ENCODE assay signal across 12 mouse cellular contexts in genomic region chr13:114885171-114885570, GRCm38 (mm10). TPM values are rescaled to one million over a fixed set of nuclear protein-coding genes. Genes with fewer than 3 reads are reported as not detected.
DNase-seq lines count a peak whose midpoint lies in the region; ATAC-seq lines count a peak whose summit lies in the region.
"Had no signal": no experiment of that assay in that cellular context is flagged by ENCODE, and none has a peak within 500 bp of the region (broad histone marks: within the 10 kb centered on the region; RNA-seq: fewer than 3 reads in every experiment).

No protein-coding gene starts in this region.

- H3K4me2 ChIP-seq in heart, embryonic 13.5 days, result no peak overlapping the region
- no peak overlapping the region for H3K4me2 ChIP-seq in hindbrain, embryonic 11.5 days (replicated peaks; ENCODE audit: low read depth, low read length)
- H3K4me2 ChIP-seq: limb, embryonic 13.5 days had no signal

- no peaks in the 10 kb centered on the region for H3K27me3 ChIP-seq in heart, embryonic 13.5 days (replicated peaks)
- no peaks in the 10 kb centered on the region for H3K27me3 ChIP-seq in hindbrain, embryonic 11.5 days (ENCODE audit: control insufficient read depth, insufficient read depth, low read length)
- H3K27me3 ChIP-seq in embryonic facial prominence, embryonic 10.5 days (replicated peaks; ENCODE audit: low read depth, poor library complexity, severe bottlenecking), result no peaks in the 10 kb centered on the region
- H3K27me3 ChIP-seq: limb, embryonic 13.5 days had no signal

- intact Hi-C loops in heart, postnatal 14 days (cut with DNase I), result no loop called here

- H3K27ac ChIP-seq in heart, embryonic 13.5 days (replicated peaks), result 0 out of 2 replicates have a peak overlapping the region, but pooled peaks have one; percentile 13
- no peak overlapping the region for H3K27ac ChIP-seq in hindbrain, embryonic 11.5 days (ENCODE audit: low read depth, low read length)
- no peak overlapping the region for H3K27ac ChIP-seq in embryonic facial prominence, embryonic 10.5 days (replicated peaks)
- H3K27ac ChIP-seq: limb, embryonic 13.5 days had no signal

- H3K4me3 ChIP-seq in heart, embryonic 13.5 days, result no peak overlapping the region
- H3K4me3 ChIP-seq in hindbrain, embryonic 11.5 days (ENCODE audit: low read depth, low read length), result no peak overlapping the region
- no peak overlapping the region for H3K4me3 ChIP-seq in embryonic facial prominence, embryonic 10.5 days
- H3K4me3 ChIP-seq: limb, embryonic 13.5 days had no signal

- H3K4me1 ChIP-seq in heart, embryonic 13.5 days, result no peaks in the 10 kb centered on the region
- H3K4me1 ChIP-seq in hindbrain, embryonic 11.5 days (replicated peaks; ENCODE audit: control insufficient read depth, insufficient read depth, low read length), result no peaks in the 10 kb centered on the region
- H3K4me1 ChIP-seq in embryonic facial prominence, embryonic 10.5 days, result no peaks in the 10 kb centered on the region
- H3K4me1 ChIP-seq: limb, embryonic 13.5 days had no signal

- H3K9ac ChIP-seq in heart, embryonic 13.5 days, result no peak overlapping the region
- no peak overlapping the region for H3K9ac ChIP-seq in hindbrain, embryonic 11.5 days (ENCODE audit: low read depth, low read length)
- H3K9ac ChIP-seq: forebrain, postnatal 0 days; limb, embryonic 13.5 days had no signal

- H3K36me3 ChIP-seq in heart, embryonic 13.5 days, result no peaks in the 10 kb centered on the region
- H3K36me3 ChIP-seq in hindbrain, embryonic 11.5 days (ENCODE audit: control insufficient read depth, insufficient read depth, low read length), result no peaks in the 10 kb centered on the region
- no peaks in the 10 kb centered on the region for H3K36me3 ChIP-seq in embryonic facial prominence, embryonic 10.5 days (replicated peaks)
- H3K36me3 ChIP-seq: limb, embryonic 13.5 days had no signal

- no peak for DNase-seq in heart, postnatal 14 days
- peak; percentile 9 for DNase-seq in ES-CJ7 (ENCODE audit: low read depth, low spot score)
- peak; percentile 15 for DNase-seq in kidney, postnatal 10 days
- DNase-seq in lung, postnatal 14 days, result peak; percentile 36
- DNase-seq in hindbrain, embryonic 11.5 days (ENCODE audit: low spot score), result no peak
- DNase-seq in embryonic facial prominence, embryonic 10.5 days (ENCODE audit: low spot score), result no peak
- DNase-seq in layer of hippocampus, adult 9-10 months (ENCODE audit: low spot score), result no peak
- DNase-seq: forebrain, postnatal 0 days; right cerebral cortex, postnatal 14 days; thymus, adult 18-20 months had no signal

- 51% methylated on average over 9 of the region's 9 CpGs for WGBS in heart, embryonic 13.5 days
- 63% methylated on average over 9 of the region's 9 CpGs for WGBS in hindbrain, embryonic 11.5 days
- WGBS in embryonic facial prominence, embryonic 10.5 days, result 67% methylated on average over 9 of the region's 9 CpGs

- no peaks in the 10 kb centered on the region for H3K9me3 ChIP-seq in heart, embryonic 13.5 days
- H3K9me3 ChIP-seq in hindbrain, embryonic 11.5 days (ENCODE audit: control insufficient read depth, low read length), result no peaks in the 10 kb centered on the region
- H3K9me3 ChIP-seq in embryonic facial prominence, embryonic 10.5 days, result no peaks in the 10 kb centered on the region
- H3K9me3 ChIP-seq: limb, embryonic 13.5 days had no signal

- ATAC-seq in heart, embryonic 13.5 days (ENCODE audit: extremely low read depth, insufficient number of reproducible peaks, low FRiP score, low TSS enrichment), result no peak
- no peak for ATAC-seq in hindbrain, embryonic 11.5 days (ENCODE audit: low FRiP score)
- ATAC-seq: forebrain, postnatal 0 days had no signal

RNA-seq across cellular contexts. Expression of gene Itga2, which starts 46.7 kb away (rescaled TPM):
- 2.4 TPM in 2 replicates for polyA plus RNA-seq in heart, embryonic 13.5 days (2015; fragmentation: Nextera tagmentation; extraction: Ambion mirVana)
- total RNA-seq in heart, postnatal 14 days (2021), result 1 to 10 TPM; 1.5 to 2.4 TPM
- 0.80 and 2.3 TPM in 2 replicates for polyA plus RNA-seq in hindbrain, embryonic 11.5 days (2014; fragmentation: Nextera tagmentation; extraction: Ambion mirVana)
- polyA plus RNA-seq in embryonic facial prominence, embryonic 10.5 days (2016; fragmentation: Nextera tagmentation; extraction: Ambion mirVana), result 0.88 and 1.2 TPM in 2 replicates

Comparison
In these comparisons a context has a peak if more than half of its experiments do, and no peak if none do; other contexts are left out.
1. DNase-seq: peak in ES-CJ7 (single experiment), kidney, postnatal 10 days (single experiment) and lung, postnatal 14 days (single experiment); none in heart, postnatal 14 days (0 of 2), hindbrain, embryonic 11.5 days (single experiment), embryonic facial prominence, embryonic 10.5 days (single experiment) and layer of hippocampus, adult 9-10 months (single experiment).